In genomic region chr17:48411241-48411640, GRCm38 (mm10) we compare ENCODE assay signal across 11 mouse cellular contexts. TPM values are rescaled to one million over a fixed set of nuclear protein-coding genes. Genes with fewer than 3 reads are reported as not detected.
DNase-seq lines count a peak whose midpoint lies in the region; ATAC-seq and TF ChIP-seq lines count a peak whose summit lies in the region.
"Had no signal": no experiment of that assay in that cellular context is flagged by ENCODE, and none has a peak within 500 bp of the region (broad histone marks: within the 10 kb centered on the region; RNA-seq: fewer than 3 reads in every experiment).

No protein-coding gene starts in this region.

- peak overlapping the region; percentile 76 for H3K4me2 ChIP-seq in heart, postnatal 0 days (ENCODE audit: low read depth, low read length)
- peak overlapping the region; percentile 61 for H3K4me2 ChIP-seq in hindbrain, embryonic 11.5 days (replicated peaks; ENCODE audit: low read depth, low read length)
- H3K4me2 ChIP-seq in midbrain, embryonic 12.5 days (replicated peaks) = peak overlapping the region; percentile 76

- H3K9me3 ChIP-seq in heart, postnatal 0 days (replicated peaks; ENCODE audit: control insufficient read depth, low read length) = no peaks in the 10 kb centered on the region
- no peaks in the 10 kb centered on the region for H3K9me3 ChIP-seq in hindbrain, embryonic 11.5 days (ENCODE audit: control insufficient read depth, low read length)
- no peaks in the 10 kb centered on the region for H3K9me3 ChIP-seq in midbrain, embryonic 12.5 days

- 41% methylated on average over 8 of the region's 8 CpGs for WGBS in heart, postnatal 0 days
- WGBS in hindbrain, embryonic 11.5 days = 68% methylated on average over 8 of the region's 8 CpGs
- 59% methylated on average over 8 of the region's 8 CpGs for WGBS in midbrain, embryonic 12.5 days

- no peak for TF ChIP-seq EP300 in heart, postnatal 0 days (IDR thresholded peaks at IDR 0.05; ENCODE audit: low read depth)

- no peak for DNase-seq in heart, postnatal 0 days (ENCODE audit: low spot score)
- DNase-seq in heart, postnatal 14 days = no peak
- DNase-seq in NIH3T3 (ENCODE audit: low read depth) = peak; percentile 36
- no peak for DNase-seq in hindbrain, embryonic 11.5 days (ENCODE audit: low spot score)
- no peak for DNase-seq in thymus, postnatal 36 days
- no peak for DNase-seq in right cerebral cortex, postnatal 4 days
- no peak for DNase-seq in lung, postnatal 36 days
- DNase-seq: adrenal gland, postnatal 14 days; kidney, postnatal 14 days; thymus, adult 2 months had no signal

- intact Hi-C loops in heart, postnatal 14 days (cut with DNase I) = no loop called here

- H3K27ac ChIP-seq in heart, postnatal 0 days (ENCODE audit: low read depth) = peak overlapping the region; percentile 99; the same call in 1 of the 2 replicates
- H3K27ac ChIP-seq in hindbrain, embryonic 11.5 days (ENCODE audit: low read depth, low read length) = 0 out of 2 replicates have a peak overlapping the region, but pooled peaks have one; percentile 11
- H3K27ac ChIP-seq in midbrain, embryonic 12.5 days (replicated peaks) = no peak overlapping the region

- no peak for TF ChIP-seq CTCF in heart, postnatal 0 days (IDR thresholded peaks at IDR 0.05; ENCODE audit: low read depth)

- H3K4me3 ChIP-seq in heart, postnatal 0 days (ENCODE audit: low read depth, low read length) = peak overlapping the region; percentile 87
- H3K4me3 ChIP-seq in hindbrain, embryonic 11.5 days (ENCODE audit: low read depth, low read length) = peak overlapping the region; percentile 58
- H3K4me3 ChIP-seq in midbrain, embryonic 12.5 days = peak overlapping the region; percentile 69

- peak overlapping the region; percentile 63 for H3K9ac ChIP-seq in heart, postnatal 0 days (replicated peaks; ENCODE audit: low read depth, low read length)
- peak overlapping the region; percentile 74 for H3K9ac ChIP-seq in hindbrain, embryonic 11.5 days (ENCODE audit: low read depth, low read length)
- H3K9ac ChIP-seq in midbrain, embryonic 12.5 days (replicated peaks) = peak overlapping the region; percentile 78

- ATAC-seq in heart, postnatal 0 days (ENCODE audit: insufficient read depth, low read depth) = no peak
- ATAC-seq in hindbrain, embryonic 11.5 days (ENCODE audit: low FRiP score) = no peak
- no peak for ATAC-seq in midbrain, embryonic 12.5 days (ENCODE audit: low FRiP score, low read depth)

- H3K4me1 ChIP-seq in heart, postnatal 0 days (ENCODE audit: control insufficient read depth, insufficient read depth) = peaks cover 23% of the 10 kb centered on the region
- H3K4me1 ChIP-seq in hindbrain, embryonic 11.5 days (replicated peaks; ENCODE audit: control insufficient read depth, insufficient read depth, low read length) = no peaks in the 10 kb centered on the region; the same call in none of the 2 replicates
- peaks cover 28% of the 10 kb centered on the region for H3K4me1 ChIP-seq in midbrain, embryonic 12.5 days

- H3K36me3 ChIP-seq in heart, postnatal 0 days (replicated peaks; ENCODE audit: control insufficient read depth, insufficient read depth, low read length) = peaks cover 29% of the 10 kb centered on the region
- H3K36me3 ChIP-seq in hindbrain, embryonic 11.5 days (ENCODE audit: control insufficient read depth, insufficient read depth, low read length) = no peaks in the 10 kb centered on the region
- peaks cover 31% of the 10 kb centered on the region for H3K36me3 ChIP-seq in midbrain, embryonic 12.5 days

- no peaks in the 10 kb centered on the region for H3K27me3 ChIP-seq in heart, postnatal 0 days (ENCODE audit: control insufficient read depth, insufficient read depth, low read length)
- no peaks in the 10 kb centered on the region for H3K27me3 ChIP-seq in hindbrain, embryonic 11.5 days (ENCODE audit: control insufficient read depth, insufficient read depth, low read length)
- no peaks in the 10 kb centered on the region for H3K27me3 ChIP-seq in midbrain, embryonic 12.5 days

RNA-seq across cellular contexts. Expression of gene Oard1, which starts 1.4 kb away (rescaled TPM):
- 7.1 and 12.9 TPM in 2 replicates for total RNA-seq in heart, postnatal 0 days (2014; rRNA removed; ENCODE audit: low replicate concordance)
- polyA plus RNA-seq in heart, postnatal 0 days (2015; fragmentation: Nextera tagmentation; extraction: Ambion mirVana) = 30.3 and 31.4 TPM in 2 replicates
- 10 to 100 TPM; 10.7 to 12.9 TPM for total RNA-seq in heart, postnatal 14 days (2021)
- polyA plus RNA-seq in hindbrain, embryonic 11.5 days (2014; fragmentation: Nextera tagmentation; extraction: Ambion mirVana) = 75.0 and 79.0 TPM in 2 replicates
- polyA plus RNA-seq in midbrain, embryonic 12.5 days (2016; fragmentation: Nextera tagmentation; extraction: Ambion mirVana) = 79.4 and 81.8 TPM in 2 replicates

RNA-seq across cellular contexts. Expression of gene Nfya, which starts 1.5 kb away (rescaled TPM):
- total RNA-seq in heart, postnatal 0 days (2014; rRNA removed; ENCODE audit: low replicate concordance) = 19.0 and 27.4 TPM in 2 replicates
- polyA plus RNA-seq in heart, postnatal 0 days (2015; fragmentation: Nextera tagmentation; extraction: Ambion mirVana) = 4.7 and 5.5 TPM in 2 replicates
- total RNA-seq in heart, postnatal 14 days (2021) = 10 to 100 TPM; 24.3 to 26.5 TPM
- polyA plus RNA-seq in hindbrain, embryonic 11.5 days (2014; fragmentation: Nextera tagmentation; extraction: Ambion mirVana) = 19.9 and 26.9 TPM in 2 replicates
- 15.4 and 17.2 TPM in 2 replicates for polyA plus RNA-seq in midbrain, embryonic 12.5 days (2016; fragmentation: Nextera tagmentation; extraction: Ambion mirVana)

RNA-seq across cellular contexts. Expression of gene Apobec2, which starts 21.5 kb away (rescaled TPM):
- total RNA-seq in heart, postnatal 0 days (2014; rRNA removed; ENCODE audit: low replicate concordance) = 319 and 325 TPM in 2 replicates
- polyA plus RNA-seq in heart, postnatal 0 days (2015; fragmentation: Nextera tagmentation; extraction: Ambion mirVana) = 265 and 267 TPM in 2 replicates
- total RNA-seq in heart, postnatal 14 days (2021) = 100 to 1,000 TPM; 243 TPM
- 1.6 and 1.7 TPM in 2 replicates for polyA plus RNA-seq in hindbrain, embryonic 11.5 days (2014; fragmentation: Nextera tagmentation; extraction: Ambion mirVana)
- 0.59 and 0.85 TPM in 2 replicates for polyA plus RNA-seq in midbrain, embryonic 12.5 days (2016; fragmentation: Nextera tagmentation; extraction: Ambion mirVana)

RNA-seq across cellular contexts. Expression of gene Tspo2, which starts 40.1 kb away (rescaled TPM):
- not detected in 2 replicates for total RNA-seq in heart, postnatal 0 days (2014; rRNA removed; ENCODE audit: low replicate concordance)
- 0.63 and 0.75 TPM in 2 replicates for polyA plus RNA-seq in heart, postnatal 0 days (2015; fragmentation: Nextera tagmentation; extraction: Ambion mirVana)
- 1 to 10 TPM in 1 of 2 experiments, under 1 TPM in 1; 0.96 to 1.8 TPM for total RNA-seq in heart, postnatal 14 days (2021)
- 0.06 and 0.39 TPM in 2 replicates for polyA plus RNA-seq in hindbrain, embryonic 11.5 days (2014; fragmentation: Nextera tagmentation; extraction: Ambion mirVana)
- 1.8 TPM in 2 replicates for polyA plus RNA-seq in midbrain, embryonic 12.5 days (2016; fragmentation: Nextera tagmentation; extraction: Ambion mirVana)

RNA-seq across cellular contexts. Expression of gene Unc5cl, which starts 43.5 kb away (rescaled TPM):
- 1.4 TPM in 1 of 2 replicates, not detected in the other for total RNA-seq in heart, postnatal 0 days (2014; rRNA removed; ENCODE audit: low replicate concordance)
- polyA plus RNA-seq in heart, postnatal 0 days (2015; fragmentation: Nextera tagmentation; extraction: Ambion mirVana) = 0.14 TPM in 1 of 2 replicates, not detected in the other
- total RNA-seq in heart, postnatal 14 days (2021) = under 1 TPM; 0.17 to 0.83 TPM
- 0.11 and 0.15 TPM in 2 replicates for polyA plus RNA-seq in hindbrain, embryonic 11.5 days (2014; fragmentation: Nextera tagmentation; extraction: Ambion mirVana)
- 0.08 and 0.22 TPM in 2 replicates for polyA plus RNA-seq in midbrain, embryonic 12.5 days (2016; fragmentation: Nextera tagmentation; extraction: Ambion mirVana)

Comparison
In these comparisons a context has a peak if more than half of its experiments do, and no peak if none do; other contexts are left out.
1. RNA of gene Apobec2, which starts 21.5 kb away (polyA plus RNA-seq): 265 to 267 TPM in heart, postnatal 0 days; 1.6 to 1.7 TPM in hindbrain, embryonic 11.5 days and 0.59 to 0.85 TPM in midbrain, embryonic 12.5 days; every median in the first group is over 10 times any median in the second.
2. Peak in every context shown above with its lines, with median percentiles within 50 percentile points of each other: H3K4me2 ChIP-seq, H3K4me3 ChIP-seq and H3K9ac ChIP-seq.